Mouse (Mus musculus) ZHBTc4 (cell line): Measurements from ENCODE around the gene Lingo1.

Experiments
- DNase-seq: peaks from one replicate; pipeline ENCODE4 v3.0.0-alpha.2; 2011; ENCODE audit warnings: low read depth, low spot score

Gene Lingo1

DNA sequence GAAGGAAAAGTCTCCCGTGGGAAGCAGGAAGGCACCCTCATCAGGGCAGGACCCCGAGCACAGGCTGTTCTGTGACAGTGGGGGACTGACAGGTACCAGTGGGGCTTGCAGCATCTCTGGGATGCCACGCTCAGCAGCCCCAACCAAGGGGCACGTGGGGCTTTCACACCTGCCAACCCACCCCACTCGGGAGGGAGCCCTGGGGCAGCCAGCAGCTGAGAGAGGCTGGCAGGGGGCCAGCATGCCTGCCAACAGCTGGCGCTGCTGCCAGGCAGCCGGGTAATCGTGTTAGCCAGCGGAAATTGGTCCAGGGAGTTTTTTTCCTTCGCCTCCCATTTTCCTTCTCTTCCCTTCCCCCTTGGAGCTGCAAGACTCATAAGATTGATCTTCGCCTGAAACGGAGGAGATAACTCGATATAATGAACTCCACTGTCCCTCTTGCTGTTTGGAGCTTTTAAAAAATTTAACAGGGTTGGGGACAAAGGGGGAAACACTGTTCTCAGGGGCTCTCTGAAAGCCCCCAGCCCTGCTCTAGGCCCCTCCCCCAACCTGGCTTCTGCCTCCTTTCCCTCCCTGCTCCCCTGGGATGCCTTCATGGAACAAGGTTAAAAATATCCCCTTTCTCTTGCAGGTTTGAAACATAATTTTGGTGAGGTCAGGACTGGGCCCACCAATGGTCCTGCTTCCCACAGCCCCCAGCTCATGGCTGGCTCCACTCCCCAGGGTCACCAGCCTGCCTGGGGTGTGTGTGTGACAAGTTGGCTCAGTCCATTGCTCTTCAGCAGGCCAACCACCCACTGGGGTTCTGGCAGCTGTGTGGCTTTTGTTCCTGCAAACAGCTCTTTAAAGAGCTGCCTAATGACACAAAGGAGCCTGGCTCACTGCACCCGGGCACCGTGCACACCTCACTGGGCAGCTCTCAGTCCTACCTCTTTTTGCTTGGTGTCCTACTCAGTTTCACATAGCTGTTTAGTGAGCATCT lies 68.3 kb downstream of the Lingo1 start:
- DNase-seq, result no peak

- DNase-seq, result peak; percentile 58
Measured at GRCm38 (mm10) chr9:56725814-56726213, 70.5 kb downstream of the Lingo1 start.

GRCm38 (mm10) chr9:56722089-56722825 lies 74.0 kb downstream of the Lingo1 start:
- no peak for DNase-seq

GRCm38 (mm10) chr9:56718984-56719383 lies 77.3 kb downstream of the Lingo1 start:
- DNase-seq, result no peak

DNA sequence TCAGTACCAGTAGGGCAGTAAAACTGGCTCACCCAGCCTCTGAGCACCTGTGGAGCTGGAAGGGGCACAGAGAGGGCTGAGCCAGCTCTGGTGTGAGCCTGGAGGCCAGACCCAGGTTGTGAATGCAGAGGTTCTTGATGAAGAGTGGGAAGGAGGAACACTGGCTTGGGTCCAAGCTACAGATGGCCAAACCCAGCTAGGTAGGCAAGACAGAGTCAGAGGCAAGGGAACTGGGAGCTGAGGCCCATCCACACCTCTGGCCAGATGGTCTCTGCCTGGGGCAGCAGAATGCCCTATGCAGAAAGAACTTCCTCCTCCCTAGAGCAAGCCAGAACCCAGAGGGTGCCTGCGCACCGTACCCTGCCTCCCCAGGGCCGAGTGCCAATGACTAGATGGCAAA lies 79.7 kb downstream of the Lingo1 start:
- DNase-seq, result no peak

DNA sequence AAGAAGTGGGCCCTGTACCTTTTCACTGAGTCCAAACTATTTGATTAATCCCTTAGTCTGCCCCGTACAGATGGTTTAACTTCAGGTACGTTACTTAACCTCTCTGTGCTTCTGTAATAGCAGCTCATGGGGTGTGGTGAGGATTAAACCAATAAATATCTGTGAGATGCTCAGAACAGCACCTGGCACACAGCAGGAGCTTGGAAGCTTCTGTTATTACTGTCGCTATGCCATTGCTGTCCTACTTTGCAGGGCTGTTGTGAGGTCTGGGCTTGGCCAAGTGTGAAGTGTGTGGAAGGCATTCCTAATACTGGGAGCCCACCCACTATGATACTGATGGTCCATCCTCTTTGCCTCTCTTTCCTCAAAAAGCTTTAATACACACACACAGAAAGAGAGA lies 80.2 kb downstream of the Lingo1 start:
- DNase-seq, result no peak

DNA sequence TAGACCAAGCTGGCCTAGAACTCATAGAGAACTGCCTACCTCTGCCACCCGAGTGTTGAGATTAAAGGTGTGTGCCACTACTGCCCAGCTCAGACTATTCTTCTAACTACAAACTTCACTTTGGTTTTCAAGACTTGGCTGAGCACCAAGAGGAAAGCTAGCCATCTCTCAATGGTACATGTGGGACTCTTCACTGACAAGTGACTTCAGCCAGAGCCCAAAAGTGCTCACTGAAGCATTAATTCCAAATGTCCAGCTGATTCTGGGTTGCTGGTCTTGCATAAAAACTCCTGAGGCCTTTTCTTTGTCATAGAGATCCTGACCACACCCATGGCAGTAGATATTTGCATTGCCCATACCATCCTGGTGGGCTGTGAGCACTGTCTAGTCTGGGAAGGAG lies 81.9 kb downstream of the Lingo1 start:
- DNase-seq, result no peak

- DNase-seq, result no peak
Measured at GRCm38 (mm10) chr9:56712667-56713369, 83.5 kb downstream of the Lingo1 start.

DNA sequence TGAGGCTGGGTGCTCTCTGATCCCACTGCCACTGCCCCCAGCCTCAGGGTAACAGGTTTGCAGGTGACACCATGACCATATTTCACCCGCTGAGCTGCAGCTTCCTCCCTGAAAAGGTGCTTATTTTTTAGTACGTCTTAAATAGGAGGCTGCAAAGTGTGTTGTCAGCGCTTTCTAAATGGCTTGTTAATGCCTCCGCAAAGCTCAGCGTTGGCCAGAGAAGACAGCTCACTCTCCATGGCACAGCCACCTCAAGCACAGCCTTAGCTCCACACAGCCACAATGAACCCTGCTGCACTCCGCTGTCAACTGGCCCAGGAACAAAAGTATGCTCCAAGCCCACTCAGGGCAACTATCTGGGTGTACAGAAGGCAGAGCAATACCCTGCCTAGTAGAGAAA lies 85.3 kb downstream of the Lingo1 start:
- no peak for DNase-seq

GRCm38 (mm10) chr9:56706482-56707085 lies 89.7 kb downstream of the Lingo1 start:
- DNase-seq, result no peak

DNA sequence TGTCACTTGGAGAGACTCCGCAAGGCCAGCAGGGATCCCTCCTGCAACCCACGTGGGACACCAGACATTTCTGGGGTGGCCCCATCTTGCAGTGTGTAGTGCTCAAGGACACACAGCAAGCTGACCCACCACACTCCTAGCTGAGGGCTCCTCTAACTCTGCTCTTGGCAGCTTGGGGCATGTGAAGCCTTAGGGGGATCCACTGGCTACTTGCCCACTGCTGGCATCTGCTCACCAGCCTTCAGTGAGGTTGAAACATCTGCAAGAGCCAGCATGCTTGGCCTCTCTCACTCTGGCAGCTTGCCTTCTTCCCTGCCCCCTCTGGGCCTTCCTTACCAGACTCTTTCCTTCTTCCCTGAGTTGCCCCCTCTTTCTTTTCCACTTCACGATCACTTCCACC lies 94.9 kb downstream of the Lingo1 start:
- DNase-seq, result no peak

- no peak for DNase-seq
Measured at GRCm38 (mm10) chr9:56700866-56701265, 95.4 kb downstream of the Lingo1 start.

DNA sequence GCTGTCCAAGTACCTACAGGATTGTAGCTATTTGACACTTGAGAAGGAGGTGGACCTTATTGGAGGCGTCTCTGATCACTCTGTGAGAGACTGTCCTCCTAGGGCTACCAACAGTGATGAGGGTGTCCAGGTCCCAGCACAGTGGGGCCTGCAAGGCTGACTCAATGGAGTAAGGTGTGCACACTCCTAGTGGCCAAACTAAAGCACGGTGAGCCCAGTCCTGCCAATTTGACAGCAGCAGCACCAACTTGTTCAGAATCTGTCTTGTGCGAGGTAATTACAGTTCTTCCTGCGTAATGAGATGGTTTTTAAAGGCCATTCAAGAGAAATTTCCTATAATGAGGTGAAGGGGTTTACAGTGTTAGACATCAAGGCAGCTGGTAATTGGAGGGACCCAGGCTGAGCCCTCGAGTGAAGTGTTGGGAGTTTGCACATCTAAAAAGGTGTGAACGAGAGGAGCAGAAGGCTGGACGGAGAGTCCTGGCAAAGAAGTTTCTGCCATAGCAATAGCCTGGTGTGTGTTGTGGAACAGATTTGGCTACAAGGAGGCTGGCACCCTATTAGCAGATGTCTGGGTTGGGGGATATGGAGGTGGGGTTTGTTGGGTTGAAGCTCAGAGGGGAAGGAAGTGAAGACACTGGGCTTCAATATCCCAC lies 97.4 kb downstream of the Lingo1 start:
- no peak for DNase-seq

DNA sequence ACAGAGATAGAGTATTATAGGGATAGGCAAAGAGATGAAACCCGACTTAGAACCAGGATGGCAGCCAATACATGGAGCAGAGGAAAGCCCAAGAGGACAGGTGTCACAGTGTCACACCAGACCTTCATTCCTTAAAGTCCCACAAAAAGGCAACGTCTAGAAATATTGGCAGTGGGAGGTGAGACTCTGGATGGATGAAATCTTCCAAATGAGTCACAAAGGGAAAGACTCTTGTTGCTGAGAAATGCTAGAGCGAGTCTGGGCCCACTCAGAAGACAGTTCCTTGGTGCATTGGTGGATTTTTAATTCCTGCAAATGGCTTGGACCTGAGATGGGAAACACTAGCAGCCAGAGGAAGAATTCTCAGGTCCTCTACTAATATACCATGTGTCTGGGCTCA lies 102.2 kb downstream of the Lingo1 start:
- no peak for DNase-seq

DNA sequence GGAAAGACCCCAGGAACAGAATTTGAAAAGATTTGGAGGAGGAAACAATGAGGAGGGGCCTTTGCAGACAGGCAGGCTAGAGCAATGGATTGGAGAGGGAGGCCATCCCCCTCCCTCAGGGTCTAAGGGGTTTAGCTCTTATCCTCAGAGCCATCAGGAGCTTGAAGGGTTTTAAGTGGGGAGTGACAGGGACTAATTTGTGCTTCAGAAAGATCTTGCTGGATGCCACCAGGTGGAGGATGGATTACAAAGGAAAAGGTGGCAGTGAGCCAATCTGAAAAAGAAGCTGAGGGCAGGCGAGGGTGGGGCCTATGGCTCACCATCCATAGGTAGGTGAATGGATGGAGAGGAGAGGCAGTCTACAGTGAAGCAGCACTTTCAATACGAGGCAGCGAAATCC lies 105.0 kb downstream of the Lingo1 start:
- no peak for DNase-seq

DNA sequence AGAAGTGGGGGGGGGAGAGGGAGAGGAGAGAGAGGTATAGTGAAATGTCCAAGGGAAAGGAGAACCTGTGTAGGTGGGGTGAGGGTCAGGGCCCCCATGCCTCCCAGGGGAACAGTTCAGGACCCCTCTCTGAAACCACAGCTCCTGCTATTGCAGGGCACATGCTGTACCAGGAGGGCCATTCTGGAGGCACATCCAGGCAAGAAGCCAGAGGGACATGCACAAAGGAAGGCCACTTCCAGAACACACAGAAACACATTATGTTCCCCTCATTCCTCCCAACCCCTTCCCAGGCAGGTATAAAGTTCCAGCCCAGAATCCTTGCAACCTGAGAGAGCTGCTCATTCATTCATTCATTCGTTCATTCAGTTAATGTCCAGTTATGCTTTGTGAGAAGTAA lies 105.6 kb downstream of the Lingo1 start:
- DNase-seq, result no peak

DNA sequence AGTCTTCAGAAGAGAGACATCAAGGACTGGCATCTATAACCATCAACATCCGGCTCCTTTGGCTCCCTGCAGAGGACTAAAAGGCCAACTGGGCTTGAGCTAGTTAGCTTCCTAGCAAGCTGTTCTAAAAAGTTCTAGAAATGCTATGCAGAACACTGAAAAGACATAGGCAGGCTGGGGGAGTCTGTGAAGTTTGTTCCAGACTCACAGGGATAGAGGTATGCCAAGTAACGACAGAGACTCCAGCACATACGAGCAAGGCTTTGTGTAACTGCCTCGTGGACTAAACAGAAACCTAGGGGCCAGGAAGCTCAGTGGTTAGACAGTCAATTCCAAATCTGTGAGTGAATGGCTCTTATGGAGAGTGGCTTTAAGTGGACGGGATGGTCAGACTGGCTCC lies 108.8 kb downstream of the Lingo1 start:
- no peak for DNase-seq

- DNase-seq, result no peak
Measured at GRCm38 (mm10) chr9:56687145-56687477, 109.2 kb downstream of the Lingo1 start.

DNA sequence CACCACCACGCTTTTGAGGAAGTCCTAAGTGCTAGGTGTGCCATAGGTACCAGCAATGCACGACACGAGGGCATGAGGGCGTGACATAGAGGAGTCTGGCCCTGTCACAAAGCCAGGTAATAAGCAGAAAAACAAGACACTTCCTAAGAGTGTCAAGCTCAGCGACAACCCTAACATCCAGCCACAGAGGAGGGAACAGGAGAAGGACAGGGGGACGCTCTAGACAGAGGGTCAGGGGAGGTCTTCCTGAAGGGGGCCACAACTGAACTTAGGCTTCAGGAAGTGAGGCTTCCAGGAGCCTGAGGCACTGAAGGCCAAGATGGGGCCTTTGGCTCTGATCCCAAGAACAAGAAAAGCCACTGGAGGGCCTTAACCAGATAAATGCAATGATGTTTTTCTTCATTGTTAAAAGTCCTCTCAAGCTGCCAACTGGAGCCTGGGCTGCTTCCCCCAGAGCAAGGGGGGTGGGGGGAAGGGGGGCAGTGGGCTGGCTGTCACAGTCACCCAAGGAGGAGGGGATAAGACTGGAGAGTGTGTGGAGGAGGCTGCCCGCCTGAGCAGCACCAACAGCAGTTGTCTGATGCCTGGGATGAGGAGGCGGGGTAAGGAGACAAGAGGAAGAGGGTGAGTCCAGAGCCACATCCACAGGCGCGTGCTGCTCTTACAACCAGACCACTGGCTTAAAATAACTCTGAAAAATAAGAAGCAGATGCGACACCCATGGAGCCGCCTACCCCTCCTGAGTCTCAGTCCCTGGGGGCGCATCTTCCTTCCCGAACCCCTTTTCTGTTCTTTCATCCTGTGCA lies 109.7 kb downstream of the Lingo1 start:
- peak; percentile 14 for DNase-seq

GRCm38 (mm10) chr9:56682826-56683225 lies 113.4 kb downstream of the Lingo1 start:
- no peak for DNase-seq

DNA sequence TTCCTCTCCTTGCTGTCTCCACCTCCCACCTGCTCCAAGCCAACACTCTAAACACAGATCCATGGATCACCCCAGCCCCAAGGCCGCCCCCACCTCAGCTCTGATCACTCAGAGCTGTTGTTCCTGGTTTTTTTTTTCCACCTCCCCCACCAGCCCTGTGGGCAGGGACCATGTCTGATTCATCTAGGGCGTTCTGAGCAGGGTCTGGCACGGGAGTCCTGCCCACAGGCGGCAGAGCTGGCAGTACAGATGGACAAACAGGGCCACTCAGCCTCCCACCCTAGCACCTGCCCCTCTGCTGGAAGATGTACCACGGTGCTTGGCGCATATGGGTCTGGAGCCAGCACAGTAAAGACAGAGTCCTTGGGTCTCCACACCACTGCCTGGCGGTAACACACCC lies 114.3 kb downstream of the Lingo1 start:
- DNase-seq, result no peak
